In the genomic region with DNA sequence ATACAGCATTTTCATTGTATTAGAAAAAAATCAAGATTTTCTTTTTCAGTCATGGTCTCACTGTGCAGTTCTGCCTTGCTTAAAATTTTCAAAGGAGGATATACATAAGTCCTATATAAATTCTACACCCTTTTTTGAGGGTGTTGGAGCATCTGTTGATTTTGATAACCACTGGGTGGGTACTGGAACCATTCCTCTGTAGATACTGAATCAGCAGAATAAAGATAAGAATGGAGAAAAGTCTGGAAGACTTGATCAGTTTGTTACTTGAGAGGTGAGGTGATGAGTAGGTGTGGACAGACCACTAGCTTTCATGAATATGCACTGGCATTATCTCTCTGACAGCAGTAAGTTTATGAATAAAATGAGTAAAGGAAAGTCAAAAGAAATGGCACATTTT, we compare ENCODE assay signal across 42 mouse cellular contexts. TPM values are rescaled to one million over a fixed set of nuclear protein-coding genes. Genes with fewer than 3 reads are reported as not detected.
DNase-seq lines count a peak whose midpoint lies in the region; ATAC-seq and TF ChIP-seq lines count a peak whose summit lies in the region.
"Had no signal": no experiment of that assay in that cellular context is flagged by ENCODE, and none has a peak within 500 bp of the region (broad histone marks: within the 10 kb centered on the region; RNA-seq: fewer than 3 reads in every experiment).

No protein-coding gene starts in this region.

- H3K36me3 ChIP-seq in liver, embryonic 11.5 days (ENCODE audit: control insufficient read depth, insufficient read depth, low read length): no peaks in the 10 kb centered on the region
- H3K36me3 ChIP-seq in liver, embryonic 16.5 days (ENCODE audit: control insufficient read depth, insufficient read depth): peaks cover 42% of the 10 kb centered on the region
- H3K36me3 ChIP-seq in intestine, postnatal 0 days (ENCODE audit: control insufficient read depth, insufficient read depth): peaks cover 36% of the 10 kb centered on the region
- H3K36me3 ChIP-seq: midbrain, embryonic 12.5 days had no signal

- no peak overlapping the region for H3K4me2 ChIP-seq in liver, embryonic 11.5 days
- peak overlapping the region; percentile 30 for H3K4me2 ChIP-seq in liver, embryonic 16.5 days (ENCODE audit: low read depth, low read length)
- H3K4me2 ChIP-seq in intestine, postnatal 0 days (replicated peaks; ENCODE audit: low read depth): no peak overlapping the region
- H3K4me2 ChIP-seq: embryonic facial prominence, embryonic 15.5 days; heart, embryonic 12.5 days; hindbrain, embryonic 13.5 days; limb, embryonic 13.5 days; lung, embryonic 14.5 days; midbrain, embryonic 12.5 days; neural tube, embryonic 12.5 days had no signal

- ATAC-seq in liver, embryonic 11.5 days (replicated peaks; ENCODE audit: low FRiP score): peak; percentile 94
- peak; percentile 92 for ATAC-seq in erythroid progenitor cell, adult 5-6 weeks (replicated peaks; ENCODE audit: low FRiP score, poor library complexity, severe bottlenecking)
- peak; percentile 97 for ATAC-seq in liver, embryonic 16.5 days (ENCODE audit: low read depth)
- no peak for ATAC-seq in intestine, postnatal 0 days
- ATAC-seq: forebrain, embryonic 16.5 days had no signal

- H3K4me1 ChIP-seq in liver, embryonic 11.5 days (replicated peaks; ENCODE audit: control insufficient read depth, insufficient read depth, low read length): no peaks in the 10 kb centered on the region
- peaks cover 13% of the 10 kb centered on the region; the same call in 1 of the 2 replicates for H3K4me1 ChIP-seq in liver, embryonic 16.5 days (ENCODE audit: control insufficient read depth, low read depth, low read length)
- H3K4me1 ChIP-seq in intestine, postnatal 0 days (replicated peaks; ENCODE audit: control insufficient read depth, insufficient read depth, low read length): no peaks in the 10 kb centered on the region
- H3K4me1 ChIP-seq: embryonic facial prominence, embryonic 15.5 days; forebrain, embryonic 10.5 days; heart, embryonic 12.5 days; hindbrain, embryonic 13.5 days; limb, embryonic 13.5 days; midbrain, embryonic 12.5 days; neural tube, embryonic 12.5 days had no signal

- DNase-seq in liver, embryonic 11.5 days (ENCODE audit: low spot score): no peak
- no peak for DNase-seq in liver
- no peak for DNase-seq in thymus, postnatal 14 days
- DNase-seq in cerebellum, adult 9-11 months: no peak
- DNase-seq: adrenal gland, postnatal 14 days; cerebellum, adult 18-20 months; cerebellum, postnatal 14 days; gastrocnemius, adult 2 months; heart, adult 2 months; heart, postnatal 4 days; kidney, adult 11 months; kidney, postnatal 14 days; lung, embryonic 14.5 days; lung, postnatal 14 days; right cerebral cortex, postnatal 4 days had no signal

- H3K9me3 ChIP-seq in liver, embryonic 11.5 days (ENCODE audit: control insufficient read depth, low read length): no peaks in the 10 kb centered on the region
- no peaks in the 10 kb centered on the region for H3K9me3 ChIP-seq in liver, embryonic 16.5 days (replicated peaks; ENCODE audit: control insufficient read depth, low read length)
- H3K9me3 ChIP-seq in intestine, postnatal 0 days (ENCODE audit: control insufficient read depth): no peaks in the 10 kb centered on the region
- H3K9me3 ChIP-seq: embryonic facial prominence, embryonic 15.5 days; forebrain, embryonic 10.5 days; heart, embryonic 12.5 days; hindbrain, embryonic 13.5 days; limb, embryonic 13.5 days; midbrain, embryonic 12.5 days; neural tube, embryonic 12.5 days had no signal

- no peak overlapping the region for H3K9ac ChIP-seq in liver, embryonic 11.5 days (ENCODE audit: low read depth, low read length)
- no peak overlapping the region for H3K9ac ChIP-seq in liver, embryonic 16.5 days (ENCODE audit: low read depth, low read length)
- H3K9ac ChIP-seq in intestine, postnatal 0 days (ENCODE audit: low read depth, low read length): no peak overlapping the region
- H3K9ac ChIP-seq: embryonic facial prominence, embryonic 15.5 days; heart, embryonic 12.5 days; hindbrain, embryonic 13.5 days; limb, embryonic 13.5 days; lung, embryonic 14.5 days; midbrain, embryonic 12.5 days; neural tube, embryonic 12.5 days had no signal

- no peaks in the 10 kb centered on the region for H3K27me3 ChIP-seq in liver, embryonic 11.5 days (replicated peaks; ENCODE audit: control insufficient read depth, insufficient read depth, low read length)
- H3K27me3 ChIP-seq in liver, embryonic 16.5 days (ENCODE audit: control insufficient read depth, insufficient read depth, low read depth, low read length): no peaks in the 10 kb centered on the region
- H3K27me3 ChIP-seq in intestine, postnatal 0 days (replicated peaks; ENCODE audit: control insufficient read depth, insufficient read depth, low read length): no peaks in the 10 kb centered on the region
- H3K27me3 ChIP-seq: CH12.LX; embryonic facial prominence, embryonic 15.5 days; heart, embryonic 12.5 days; hindbrain, embryonic 13.5 days; limb, embryonic 13.5 days; midbrain, embryonic 12.5 days; neural tube, embryonic 12.5 days had no signal

- TF ChIP-seq CTCF in intestine, postnatal 0 days (IDR thresholded peaks at IDR 0.05; ENCODE audit: low read depth): no peak

- no peak overlapping the region; the same call in 1 of the 2 replicates for H3K27ac ChIP-seq in liver, embryonic 11.5 days (ENCODE audit: low read depth, low read length)
- H3K27ac ChIP-seq in liver, embryonic 16.5 days (ENCODE audit: low read length): peak overlapping the region; percentile 84
- no peak overlapping the region for H3K27ac ChIP-seq in intestine, postnatal 0 days (ENCODE audit: low read depth, low read length)
- H3K27ac ChIP-seq: embryonic facial prominence, embryonic 15.5 days; forebrain, embryonic 10.5 days; gastrocnemius, adult 2 months; heart, adult 2 months; hindbrain, embryonic 13.5 days; limb, embryonic 13.5 days; midbrain, embryonic 12.5 days; neural tube, embryonic 12.5 days had no signal

- H3K4me3 ChIP-seq in liver, embryonic 11.5 days (ENCODE audit: low read depth, low read length): no peak overlapping the region
- H3K4me3 ChIP-seq in liver, embryonic 16.5 days (ENCODE audit: low read depth, low read length): no peak overlapping the region
- no peak overlapping the region for H3K4me3 ChIP-seq in intestine, postnatal 0 days (ENCODE audit: low read depth, low read length)
- H3K4me3 ChIP-seq: embryonic facial prominence, embryonic 15.5 days; forebrain, embryonic 10.5 days; gastrocnemius, adult 2 months; heart, adult 2 months; heart, embryonic 12.5 days; hindbrain, embryonic 13.5 days; limb, embryonic 13.5 days; midbrain, embryonic 12.5 days; myocyte; neural tube, embryonic 12.5 days had no signal

RNA-seq across cellular contexts. Expression of a gene that starts 15.3 kb away (rescaled TPM):
- polyA plus RNA-seq in liver, embryonic 11.5 days (2014; fragmentation: Nextera tagmentation; extraction: Ambion mirVana): 45.7 and 53.6 TPM in 2 replicates
- total RNA-seq in erythroid progenitor cell, adult 5-6 weeks (2015; ENCODE audit: low replicate concordance): 160 and 233 TPM in 2 replicates
- 150 and 345 TPM in 2 replicates for total RNA-seq in erythroid progenitor cell, adult 5-6 weeks (2017; ENCODE audit: low replicate concordance)
- 155 and 158 TPM in 2 replicates for polyA plus RNA-seq in liver, embryonic 16.5 days (2015; fragmentation: Nextera tagmentation; extraction: Ambion mirVana)
- polyA plus RNA-seq in intestine, postnatal 0 days (2015; fragmentation: Nextera tagmentation; extraction: Ambion mirVana): 262 and 284 TPM in 2 replicates

RNA-seq across cellular contexts. Expression of a gene that starts 19.9 kb away (rescaled TPM):
- polyA plus RNA-seq in liver, embryonic 11.5 days (2014; fragmentation: Nextera tagmentation; extraction: Ambion mirVana): 208 and 220 TPM in 2 replicates
- total RNA-seq in erythroid progenitor cell, adult 5-6 weeks (2015; ENCODE audit: low replicate concordance): 33.5 and 54.5 TPM in 2 replicates
- total RNA-seq in erythroid progenitor cell, adult 5-6 weeks (2017; ENCODE audit: low replicate concordance): 53.9 and 107 TPM in 2 replicates
- polyA plus RNA-seq in liver, embryonic 16.5 days (2015; fragmentation: Nextera tagmentation; extraction: Ambion mirVana): 60.2 and 67.1 TPM in 2 replicates
- polyA plus RNA-seq in intestine, postnatal 0 days (2015; fragmentation: Nextera tagmentation; extraction: Ambion mirVana): 27.3 and 29.5 TPM in 2 replicates

RNA-seq across cellular contexts. Expression of a gene that starts 30.3 kb away (rescaled TPM):
- 1.1 and 1.3 TPM in 2 replicates for polyA plus RNA-seq in liver, embryonic 11.5 days (2014; fragmentation: Nextera tagmentation; extraction: Ambion mirVana)
- 8.0 and 14.8 TPM in 2 replicates for total RNA-seq in erythroid progenitor cell, adult 5-6 weeks (2015; ENCODE audit: low replicate concordance)
- total RNA-seq in erythroid progenitor cell, adult 5-6 weeks (2017; ENCODE audit: low replicate concordance): 10.7 and 20.9 TPM in 2 replicates
- 1.4 TPM in 2 replicates for polyA plus RNA-seq in liver, embryonic 16.5 days (2015; fragmentation: Nextera tagmentation; extraction: Ambion mirVana)
- polyA plus RNA-seq in intestine, postnatal 0 days (2015; fragmentation: Nextera tagmentation; extraction: Ambion mirVana): 1.4 and 1.7 TPM in 2 replicates

RNA-seq across cellular contexts. Expression of a gene that starts 48.0 kb away (rescaled TPM):
- not detected in 2 replicates for polyA plus RNA-seq in liver, embryonic 11.5 days (2014; fragmentation: Nextera tagmentation; extraction: Ambion mirVana)
- not detected in 2 replicates for total RNA-seq in erythroid progenitor cell, adult 5-6 weeks (2015; ENCODE audit: low replicate concordance)
- not detected in 2 replicates for total RNA-seq in erythroid progenitor cell, adult 5-6 weeks (2017; ENCODE audit: low replicate concordance)
- not detected in 2 replicates for polyA plus RNA-seq in liver, embryonic 16.5 days (2015; fragmentation: Nextera tagmentation; extraction: Ambion mirVana)
- 0.23 TPM in 1 of 2 replicates, not detected in the other for polyA plus RNA-seq in intestine, postnatal 0 days (2015; fragmentation: Nextera tagmentation; extraction: Ambion mirVana)
- total RNA-seq: adrenal gland, postnatal 14 days; CH12.LX; ES-E14; gastrocnemius, adult 2 months; gastrocnemius, postnatal 4 days; heart, adult 2 months; heart, postnatal 4 days; layer of hippocampus, adult 18-20 months; layer of hippocampus, postnatal 14 days; left cerebral cortex, adult 8-10 months; left cerebral cortex, postnatal 36 days; megakaryocyte, adult 5-6 weeks; midbrain, postnatal 0 days had no signal
- polyA plus RNA-seq: C2C12; cortical plate, adult 2 months; embryonic facial prominence, embryonic 15.5 days; forebrain, embryonic 10.5 days; forebrain, embryonic 16.5 days; heart, adult 2 months; heart, embryonic 12.5 days; heart, postnatal 0 days; hindbrain, embryonic 13.5 days; kidney, embryonic 14.5 days; limb, embryonic 13.5 days; lung, embryonic 14.5 days; midbrain, embryonic 12.5 days; midbrain, postnatal 0 days; myocyte; neural tube, embryonic 12.5 days; spleen, adult 2 months; thymus, postnatal 0 days had no signal
